Mouse (Mus musculus) thymus, adult 2 months (tissue): ENCODE results near the gene Slc9a2.
"Not testable (repeated sequence)": the region's sequence is repeated elsewhere in the genome, so short reads cannot be mapped to it uniquely, and the experiment has no call there.

ENCODE experiments used
- CTCF ChIP-seq: fragments of 200-500 bp; IDR thresholded peaks from 2 replicates; pipeline ENCODE4 v1.5.1; 2012; ENCODE audit warnings: mild to moderate bottlenecking, control low read depth, low read length, moderate library complexity, borderline replicate concordance; ENCODE audit not compliant: control insufficient read depth, poor library complexity, insufficient read depth; ENCODE audit errors: extremely low read depth
- POLR2A ChIP-seq: fragments of 200-500 bp; IDR thresholded peaks from 2 replicates; pipeline ENCODE4 v1.6.1; 2012; ENCODE audit warnings: mild to moderate bottlenecking, low read length, control low read depth, moderate library complexity; ENCODE audit not compliant: control insufficient read depth, poor library complexity, insufficient read depth; ENCODE audit errors: extremely low read depth

DNA sequence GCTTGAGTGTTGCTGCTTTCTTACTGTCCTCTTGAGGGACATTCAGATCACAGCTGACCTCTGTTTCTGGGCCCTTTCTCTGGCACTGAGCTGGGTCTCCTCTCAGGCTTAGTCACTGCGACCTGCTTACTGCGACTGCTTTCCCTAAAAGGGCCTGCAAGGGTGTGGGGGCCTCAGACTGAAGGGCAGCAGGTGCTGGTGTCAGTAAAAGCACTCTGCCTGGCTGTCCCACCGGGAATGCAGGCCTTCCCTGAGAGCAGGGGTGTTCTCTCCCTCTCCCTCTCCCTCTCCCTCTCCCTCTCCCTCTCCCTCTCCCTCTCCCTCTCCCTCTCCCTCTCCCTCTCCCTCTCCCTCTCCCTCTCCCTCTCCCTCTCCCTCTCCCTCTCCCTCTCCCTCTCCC is 12.9 kb upstream of the Slc9a2 start:
- not testable (repeated sequence) for TF ChIP-seq POLR2A, CTCF
